Mouse (Mus musculus) G1E (cell line): ENCODE data around the gene Gpha2.

ENCODE experiments used
- CTCF ChIP-seq: IDR thresholded peaks from 2 replicates; pipeline ENCODE4 v1.5.1; 2012; ENCODE audit warnings: low read depth, low read length, inconsistent platforms, mixed read lengths
- POLR2AphosphoS5 ChIP-seq: IDR thresholded peaks from 2 replicates; pipeline ENCODE4 v1.6.1; 2012; ENCODE audit warnings: low read depth, low read length, inconsistent platforms; ENCODE audit not compliant: insufficient replicate concordance

DNA sequence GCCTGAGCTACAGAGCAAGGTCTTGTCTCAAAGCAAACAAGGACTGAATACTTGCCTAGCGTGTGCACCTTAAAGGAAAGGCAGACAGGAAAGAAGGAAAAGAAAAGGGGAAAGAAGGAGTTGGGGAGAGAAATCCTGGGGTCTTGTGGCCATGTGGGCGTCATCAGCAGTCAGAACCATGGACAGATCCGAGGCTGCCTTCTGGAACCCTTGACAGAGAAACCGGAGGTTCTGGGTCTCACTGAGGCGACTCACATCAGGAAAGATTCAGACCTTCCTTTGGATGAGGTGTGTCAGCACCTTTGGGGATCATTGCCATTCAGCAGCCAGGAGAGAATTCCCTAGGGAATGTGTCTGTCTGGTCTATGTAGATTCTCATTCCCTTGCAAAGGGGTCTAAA is 44.6 kb upstream of the Gpha2 start:
- TF ChIP-seq CTCF = no peak
- TF ChIP-seq POLR2AphosphoS5 = no peak
